Mouse (Mus musculus) heart, adult 9 months (tissue): Measurements from ENCODE around the gene Hoxd1.

ENCODE experiments used
- DNase-seq, 2 experiments: peaks; one replicate each; pipeline ENCODE4 v3.0.0; 2022; ENCODE audit warnings: low spot score in 2 of 2

Hoxd1 gene

DNA sequence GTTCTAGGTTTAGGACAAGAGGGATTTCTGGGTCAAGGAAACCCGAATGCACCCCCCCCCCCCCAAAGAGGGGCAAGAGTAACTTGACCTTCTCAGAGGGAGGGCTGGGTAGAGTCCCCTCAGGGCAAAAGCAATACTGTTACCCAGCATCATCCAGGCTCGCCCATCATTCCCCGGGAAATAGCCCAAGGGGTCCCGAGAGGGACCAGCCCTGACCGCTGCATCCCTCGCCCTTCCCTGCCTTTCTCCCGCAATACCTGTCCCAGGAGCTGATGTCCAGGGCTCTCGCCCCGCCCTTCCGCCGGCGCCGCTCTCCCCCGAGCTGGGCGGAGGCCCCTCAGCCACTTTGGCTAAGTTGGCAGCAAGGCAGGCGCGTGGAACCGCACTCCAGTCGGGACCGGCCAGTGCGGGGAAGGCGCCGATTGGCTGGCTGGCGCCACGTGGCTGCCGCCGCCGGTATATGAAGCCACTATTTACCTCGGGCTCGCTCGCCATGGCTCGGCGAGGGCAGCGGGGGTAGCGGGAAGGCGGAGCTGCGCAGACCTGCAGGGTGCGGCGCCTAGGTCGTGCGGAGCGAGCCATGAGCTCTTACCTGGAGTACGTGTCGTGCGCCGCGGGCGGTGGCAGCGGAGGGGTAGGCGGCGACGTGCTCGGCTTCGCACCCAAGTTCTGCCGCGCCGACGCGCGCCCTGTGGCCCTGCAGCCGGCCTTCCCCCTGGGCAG is at the start of gene Hoxd1:
Hoxd1 (plus strand) TSS at position 459 of the 723 bp plus-strand sequence.
- peak in 1 of 2 experiments; percentile 19 for DNase-seq

DNA sequence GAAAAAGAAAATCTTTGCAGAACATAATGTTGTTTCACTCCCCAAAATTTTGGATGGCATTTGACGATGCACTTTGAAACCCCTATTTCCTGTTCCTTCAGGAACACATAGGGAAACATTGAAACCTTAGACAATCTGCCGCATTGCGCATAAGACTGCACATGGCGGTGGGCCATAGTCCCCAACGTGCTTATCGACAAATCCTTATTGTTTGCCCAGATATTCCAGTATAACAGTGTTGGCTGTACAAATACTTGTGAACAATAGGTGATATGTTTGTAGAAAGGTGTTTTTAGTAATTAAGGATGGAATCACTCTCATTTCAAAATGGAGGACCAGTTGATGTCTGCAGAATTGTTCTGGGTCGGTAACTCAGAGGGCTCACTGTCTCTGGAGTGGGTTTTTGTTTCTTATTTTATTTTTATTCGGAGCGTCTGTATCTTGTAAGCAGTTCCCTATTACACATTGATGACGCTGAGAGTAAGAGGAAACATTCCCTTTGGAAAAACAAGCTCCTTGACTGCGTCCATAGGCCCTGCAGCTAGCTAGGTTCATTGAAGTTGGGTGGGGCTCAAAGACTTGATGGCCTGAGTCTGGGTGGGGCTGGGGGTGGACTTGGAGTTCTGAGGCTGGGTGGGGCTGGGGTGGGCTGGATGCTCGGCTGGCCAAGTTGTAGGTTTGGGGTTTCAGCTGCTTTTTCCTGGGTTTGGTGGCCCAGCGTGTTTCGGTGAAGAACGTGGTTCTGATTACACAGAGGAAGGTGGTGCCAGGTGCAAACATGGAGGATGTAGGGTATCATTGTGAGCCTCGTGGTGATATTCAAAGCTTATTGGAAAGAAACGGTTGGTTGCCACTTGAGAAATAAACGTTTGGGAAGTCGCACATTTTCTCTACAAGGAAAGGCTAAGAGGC is 49.3 kb upstream of the Hoxd1 start:
- no peak for DNase-seq

DNA sequence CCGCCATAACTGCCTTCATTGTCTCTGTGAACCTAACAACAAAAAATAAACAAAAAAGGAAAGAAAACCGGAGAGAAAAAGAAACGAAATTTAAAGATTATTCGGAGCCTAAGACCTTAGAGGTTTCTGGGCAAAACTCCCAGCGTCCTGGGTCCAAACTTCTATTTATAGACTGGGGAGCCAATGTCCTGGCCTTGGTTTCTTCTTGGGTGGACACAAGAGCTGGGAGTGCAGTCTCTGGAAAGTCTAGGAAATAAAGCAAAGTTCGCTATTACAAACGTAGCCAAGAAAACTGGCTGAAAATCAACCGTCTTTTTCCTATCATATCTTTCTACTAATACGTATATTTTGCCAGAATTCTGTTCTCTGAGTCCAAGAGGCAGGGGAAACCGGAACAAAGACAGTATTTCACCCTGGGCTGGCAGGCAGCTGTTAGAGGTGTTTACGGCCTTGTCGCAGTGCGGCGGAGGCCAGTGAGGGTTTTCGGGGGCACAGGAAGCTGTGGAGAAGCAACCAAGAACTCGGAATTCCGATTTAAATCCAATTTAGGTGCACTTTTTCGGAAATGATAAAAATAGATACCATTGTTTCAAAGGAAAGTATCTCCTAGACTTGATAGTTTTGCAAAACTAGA is 48.5 kb upstream of the Hoxd1 start:
- DNase-seq = no peak

DNA sequence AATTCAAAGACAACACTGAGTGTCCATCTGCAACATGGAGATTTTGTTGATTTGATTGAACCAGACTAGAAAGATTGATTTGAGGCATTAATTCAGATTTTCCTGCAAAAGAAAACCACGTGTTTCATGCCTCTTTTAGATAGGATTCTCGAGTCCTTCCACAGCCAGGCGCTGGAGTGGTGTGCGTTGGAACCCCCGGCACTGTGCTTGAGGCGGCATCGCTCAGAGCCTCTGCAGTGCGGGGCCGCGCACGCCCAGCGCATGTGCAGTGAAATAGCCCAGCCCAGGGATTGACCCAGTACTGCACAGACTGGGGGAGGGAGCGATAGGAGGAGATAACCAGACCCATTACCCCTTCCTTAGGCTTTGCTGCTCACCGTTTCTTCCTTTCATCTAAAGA is 47.9 kb upstream of the Hoxd1 start:
- DNase-seq = no peak

DNA sequence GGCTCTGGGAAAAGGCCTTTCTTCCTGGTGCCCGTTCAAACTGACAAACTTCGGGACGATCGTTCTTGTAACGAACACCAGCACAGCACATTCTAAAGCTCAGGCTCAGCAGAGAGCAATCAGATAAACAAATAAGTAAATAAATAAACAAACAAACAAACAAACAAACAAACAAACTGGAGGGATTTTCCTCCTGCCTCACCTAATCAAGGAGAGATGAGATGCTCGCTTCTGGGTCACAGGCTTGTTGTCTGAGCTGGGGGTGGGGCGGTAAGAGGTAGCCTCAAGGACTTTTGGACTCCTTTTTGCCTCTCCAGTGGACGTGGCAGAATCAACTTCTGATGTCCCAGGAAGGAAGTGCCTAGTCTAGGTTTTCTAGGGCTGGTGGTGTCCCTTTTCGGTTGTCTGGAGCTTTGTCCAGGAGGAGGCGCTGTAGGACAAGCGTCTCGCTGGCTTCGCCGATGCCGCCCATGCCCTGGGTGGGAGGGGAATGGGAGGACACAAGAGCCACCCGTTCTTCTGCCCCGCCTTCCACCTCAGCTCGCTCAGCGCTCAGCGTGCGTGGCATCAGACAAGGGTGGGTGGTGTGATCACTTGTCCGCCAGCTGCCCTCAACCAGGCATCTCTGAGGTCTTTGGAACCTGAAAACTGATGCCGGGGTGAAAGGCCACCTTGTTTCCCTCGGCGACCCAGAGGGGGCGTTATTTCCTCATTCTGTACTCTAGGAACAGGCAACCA is 47.1 kb upstream of the Hoxd1 start:
- peak; percentile 66 to 74 for DNase-seq

DNA sequence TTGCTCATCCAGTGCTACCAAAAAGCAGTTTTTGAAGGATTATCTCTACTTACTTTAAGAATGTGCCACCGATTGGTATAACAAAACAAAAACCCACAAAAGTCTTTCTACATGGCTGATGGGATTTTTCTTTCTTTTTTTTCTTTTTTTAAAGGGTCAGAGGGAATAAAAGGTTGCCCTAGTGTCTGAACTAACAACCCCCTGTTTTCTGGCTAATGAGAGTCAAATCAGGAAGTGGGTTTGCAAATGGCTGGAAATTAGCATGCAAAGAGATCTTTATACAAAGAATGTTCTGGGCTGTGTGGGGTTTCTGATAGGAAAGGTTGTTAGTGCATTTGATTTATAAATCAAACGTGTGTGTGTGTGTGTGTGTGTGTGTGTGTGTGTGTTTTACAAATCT is 42.4 kb upstream of the Hoxd1 start:
- DNase-seq = no peak

DNA sequence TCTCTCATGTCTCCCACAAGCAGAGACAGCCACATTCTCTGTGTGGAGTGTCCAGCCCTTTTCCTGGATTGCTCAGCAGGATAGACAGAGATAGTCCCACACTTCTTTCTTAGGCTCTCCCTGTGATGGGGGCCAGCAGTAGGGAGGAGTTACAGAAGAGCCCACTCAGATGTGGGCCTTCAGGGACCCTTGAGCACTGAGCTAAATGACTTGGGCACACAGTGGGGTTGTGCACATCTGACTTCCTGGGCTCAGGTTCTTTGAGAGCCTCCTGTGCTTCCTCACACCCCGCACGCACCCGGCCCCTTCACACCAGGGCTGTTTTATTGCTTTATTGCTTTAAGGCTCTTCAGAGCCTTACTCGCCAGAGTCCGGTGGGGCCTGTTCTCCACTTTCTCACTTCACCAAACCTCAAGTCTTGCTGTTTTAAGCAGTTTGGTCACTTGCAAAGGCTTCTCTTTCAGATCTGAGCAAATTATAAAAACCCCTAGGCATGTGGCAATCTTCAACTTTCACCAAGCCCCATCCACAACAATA is 41.8 kb upstream of the Hoxd1 start:
- DNase-seq = no peak

DNA sequence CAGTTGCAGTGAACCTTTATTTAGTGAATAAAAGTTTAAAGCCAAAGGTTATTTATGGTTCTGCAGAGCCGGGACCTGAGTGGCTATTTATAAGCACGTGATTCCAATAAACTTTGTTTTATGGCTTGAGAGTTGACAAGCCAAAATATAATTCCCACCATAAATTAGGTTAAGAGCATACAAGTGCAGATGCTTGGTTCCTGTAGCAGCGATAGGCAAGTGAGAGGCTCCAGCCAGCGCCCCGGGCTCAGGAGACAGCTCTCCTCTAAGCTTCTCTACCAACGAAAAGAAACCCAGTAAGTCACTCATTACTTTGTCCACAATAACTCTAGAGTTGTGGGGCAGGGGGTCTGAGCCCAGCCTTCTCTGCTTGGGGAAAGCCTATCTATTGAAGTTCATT is 40.9 kb upstream of the Hoxd1 start:
- no peak for DNase-seq

DNA sequence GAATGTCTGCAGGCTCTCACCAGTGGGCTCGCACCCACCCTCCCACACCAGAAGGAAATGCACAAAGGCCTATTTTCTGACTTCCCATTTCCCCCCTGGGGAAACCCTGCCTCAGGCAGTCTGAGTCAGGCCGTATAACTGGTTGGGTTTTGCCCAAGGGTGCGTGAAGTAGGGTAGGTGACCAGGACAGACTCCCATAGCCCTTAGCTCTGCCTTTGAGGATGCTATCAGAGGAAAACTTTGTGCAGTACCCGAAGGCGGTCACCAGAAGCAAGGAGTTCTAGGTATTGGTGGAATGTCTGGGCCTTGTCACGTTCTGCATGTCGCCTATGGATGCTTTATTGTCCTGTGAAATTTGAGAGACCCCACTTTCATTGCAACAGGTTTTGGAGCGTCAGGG is 39.8 kb upstream of the Hoxd1 start:
- no peak for DNase-seq

DNA sequence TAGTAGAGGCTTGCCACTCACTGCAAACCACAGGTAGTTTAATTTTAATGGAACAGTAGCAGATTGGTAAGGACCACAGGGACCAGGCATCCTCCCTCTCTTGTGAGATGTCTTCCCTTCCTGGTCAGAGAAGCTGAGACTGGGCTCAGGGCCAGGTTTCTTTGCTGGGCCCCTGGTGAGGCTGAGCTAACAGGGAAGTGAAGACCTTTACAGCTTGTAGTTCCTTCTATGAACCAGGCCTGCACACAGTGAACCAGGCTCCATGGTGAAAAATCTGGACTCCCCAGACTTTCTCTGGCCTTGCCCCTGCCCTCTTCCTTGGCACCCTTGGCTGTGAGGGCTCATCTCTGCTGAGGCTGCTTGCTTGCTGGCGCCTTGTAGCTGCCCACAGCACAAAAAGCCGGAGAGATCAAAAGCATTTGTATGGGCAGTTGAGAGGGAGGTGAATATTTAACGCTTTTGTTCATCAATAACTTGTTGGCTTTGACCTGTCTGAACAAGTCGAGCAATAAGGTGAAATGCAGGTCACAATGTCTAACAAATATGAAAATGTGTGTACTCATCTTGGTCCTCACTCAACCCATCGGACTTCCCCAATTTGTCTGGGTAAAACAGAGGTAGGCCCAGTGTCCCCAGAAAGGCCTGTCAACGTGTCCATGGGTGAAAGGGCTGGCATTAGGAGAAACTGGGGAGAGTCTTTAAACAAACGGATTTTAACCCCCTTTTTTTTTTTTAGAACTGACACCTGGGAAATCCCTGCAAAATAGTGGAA is 38.4 kb upstream of the Hoxd1 start:
- no peak for DNase-seq

DNA sequence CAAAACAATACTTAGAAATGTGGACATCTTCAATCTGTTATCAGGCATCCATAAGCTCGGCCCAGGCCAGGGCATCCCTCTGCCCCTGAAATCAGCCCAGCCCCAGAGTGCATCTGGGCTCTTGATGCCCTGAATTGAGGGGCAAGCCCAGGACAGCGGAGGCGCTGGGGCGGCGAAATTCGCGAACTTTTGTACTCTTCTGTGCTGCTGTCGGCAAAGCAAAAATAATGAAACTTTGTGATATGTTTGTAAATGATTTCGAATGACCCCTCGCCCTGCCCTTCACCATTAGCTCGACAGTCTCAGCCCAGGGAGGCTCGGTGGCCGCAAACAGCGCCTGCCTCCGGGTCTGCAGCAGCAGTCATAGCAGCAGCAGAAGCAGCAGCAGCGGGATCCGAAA is 37.6 kb upstream of the Hoxd1 start:
- DNase-seq = no peak

DNA sequence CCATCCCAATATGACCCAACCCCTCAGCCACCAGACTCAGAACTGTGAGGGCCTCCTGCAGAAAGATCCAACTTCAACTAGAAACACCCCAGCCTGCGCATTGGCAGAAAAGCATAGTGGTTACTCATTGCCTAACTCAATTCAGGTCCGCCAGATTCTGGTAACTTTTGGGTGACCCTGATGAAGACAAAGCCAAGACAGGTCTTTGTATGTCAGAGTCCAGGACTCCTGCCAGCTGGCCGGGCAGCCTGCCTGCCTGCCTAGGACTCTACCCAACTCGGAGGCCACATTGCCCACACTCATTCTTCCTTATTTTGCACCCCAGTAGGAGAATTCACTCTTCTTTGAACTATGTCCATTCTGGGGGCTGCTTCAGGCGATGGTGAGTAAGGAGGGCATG is 36.2 kb upstream of the Hoxd1 start, which contains the start of gene Gm28230:
Gm28230 (plus strand) TSS at position 178 of the 400 bp plus-strand sequence.
- DNase-seq = no peak

DNA sequence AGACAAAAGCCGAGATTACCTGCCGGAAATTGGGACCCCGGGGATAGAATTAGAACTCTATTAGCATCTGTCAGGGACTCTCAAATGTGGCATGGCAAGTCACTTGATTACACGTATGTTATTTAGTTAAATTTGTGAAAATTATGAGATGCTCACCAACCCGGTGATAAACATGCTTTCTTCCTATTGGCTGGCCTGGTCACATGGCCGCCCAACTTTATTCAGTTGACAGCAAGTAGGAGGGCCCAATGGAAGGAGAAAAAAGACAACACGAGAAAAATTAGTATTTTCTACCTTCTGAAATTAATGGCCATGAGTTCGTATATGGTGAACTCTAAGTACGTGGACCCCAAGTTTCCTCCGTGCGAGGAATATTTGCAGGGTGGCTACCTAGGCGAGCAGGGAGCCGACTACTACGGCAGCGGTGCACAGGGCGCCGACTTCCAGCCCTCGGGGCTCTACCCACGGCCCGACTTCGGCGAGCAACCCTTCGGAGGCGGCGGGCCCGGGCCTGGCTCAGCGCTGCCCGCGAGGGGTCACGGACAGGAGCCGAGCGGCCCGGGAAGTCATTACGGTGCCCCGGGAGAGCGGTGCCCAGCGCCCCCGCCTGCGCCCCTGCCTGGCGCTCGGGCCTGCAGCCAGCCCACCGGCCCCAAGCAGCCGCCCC is 35.7 kb upstream of the Hoxd1 start:
- no peak for DNase-seq

DNA sequence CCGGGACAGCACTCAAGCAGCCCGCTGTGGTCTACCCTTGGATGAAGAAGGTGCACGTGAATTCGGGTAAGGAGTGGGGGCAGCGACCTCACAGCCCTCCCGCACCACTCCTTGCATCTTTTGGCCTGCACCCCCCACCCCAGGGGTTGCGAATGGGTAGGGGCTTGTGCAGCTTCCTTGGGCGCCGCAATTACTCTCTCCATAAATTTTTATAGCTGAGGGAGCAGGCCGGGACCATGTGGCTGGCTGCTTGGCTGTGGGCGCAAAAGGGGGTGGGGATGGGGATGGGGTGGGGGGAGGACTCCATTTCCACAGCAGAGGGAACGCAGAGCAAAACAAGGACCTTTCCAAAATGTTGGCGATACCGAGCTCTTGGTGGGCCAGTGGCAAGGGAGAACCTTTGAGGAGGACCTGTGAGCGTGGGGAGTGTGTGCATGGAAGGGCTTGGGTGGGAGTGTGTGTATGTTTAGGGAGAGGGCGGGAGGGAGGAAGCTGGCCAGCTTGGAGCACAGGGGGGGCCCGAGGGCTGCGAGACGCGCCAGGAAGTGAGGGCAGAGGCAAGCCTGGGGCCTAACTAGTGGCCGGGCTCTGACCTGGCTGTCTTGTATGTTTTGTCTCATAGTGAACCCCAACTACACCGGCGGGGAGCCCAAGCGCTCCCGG is 35.0 kb upstream of the Hoxd1 start:
- DNase-seq = no peak

DNA sequence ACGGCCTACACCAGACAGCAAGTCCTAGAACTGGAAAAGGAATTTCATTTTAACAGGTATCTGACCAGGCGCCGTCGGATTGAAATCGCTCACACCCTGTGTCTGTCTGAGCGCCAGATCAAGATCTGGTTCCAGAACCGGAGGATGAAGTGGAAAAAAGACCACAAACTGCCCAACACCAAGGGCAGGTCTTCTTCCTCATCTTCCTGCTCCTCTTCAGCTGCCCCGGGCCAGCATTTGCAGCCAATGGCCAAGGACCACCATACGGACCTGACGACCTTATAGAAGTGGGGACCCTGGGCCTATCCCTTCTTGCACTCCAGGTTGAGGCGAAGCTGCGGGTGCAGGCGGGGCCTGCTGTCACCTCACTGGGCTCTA is 34.5 kb upstream of the Hoxd1 start:
- no peak for DNase-seq

DNA sequence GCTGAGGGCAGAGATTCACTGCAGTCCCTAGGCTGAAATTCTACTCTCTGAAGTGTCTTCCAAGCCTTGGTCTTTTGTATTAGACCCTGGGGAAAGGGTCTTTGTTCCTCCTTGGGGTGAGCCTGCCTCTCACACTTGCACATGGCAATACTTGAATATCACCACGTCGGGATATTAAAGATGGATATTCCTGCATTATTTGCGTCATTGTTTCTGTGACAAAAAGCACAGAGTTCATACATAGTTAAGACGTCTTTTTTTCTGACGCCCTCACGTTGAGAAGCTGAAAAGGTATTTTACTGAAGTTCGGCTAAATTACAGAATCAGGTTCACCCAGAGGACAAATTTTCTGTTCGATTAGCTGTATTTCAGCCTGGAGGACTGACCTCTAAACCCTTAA is 32.4 kb upstream of the Hoxd1 start:
- DNase-seq = no peak

DNA sequence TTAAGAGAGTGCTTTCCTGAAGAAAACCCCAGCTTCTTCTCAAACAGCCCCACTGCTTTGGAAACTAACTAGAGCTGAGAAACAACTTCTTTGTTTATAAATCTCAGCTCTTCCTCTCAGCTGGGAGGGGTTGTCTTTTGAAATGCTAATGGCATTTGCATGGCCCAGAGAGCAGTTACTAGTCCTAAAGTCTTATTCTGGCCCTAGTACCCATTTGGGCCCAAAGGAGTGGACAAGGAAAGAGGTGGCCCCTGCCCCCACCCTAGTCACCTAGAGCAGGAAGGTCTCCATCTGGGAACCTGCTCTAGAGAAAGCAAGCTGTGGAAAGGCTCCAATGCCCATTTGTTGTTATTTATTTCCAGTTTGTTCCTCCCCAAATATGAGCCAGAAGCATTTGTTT is 31.7 kb upstream of the Hoxd1 start:
- DNase-seq = no peak

DNA sequence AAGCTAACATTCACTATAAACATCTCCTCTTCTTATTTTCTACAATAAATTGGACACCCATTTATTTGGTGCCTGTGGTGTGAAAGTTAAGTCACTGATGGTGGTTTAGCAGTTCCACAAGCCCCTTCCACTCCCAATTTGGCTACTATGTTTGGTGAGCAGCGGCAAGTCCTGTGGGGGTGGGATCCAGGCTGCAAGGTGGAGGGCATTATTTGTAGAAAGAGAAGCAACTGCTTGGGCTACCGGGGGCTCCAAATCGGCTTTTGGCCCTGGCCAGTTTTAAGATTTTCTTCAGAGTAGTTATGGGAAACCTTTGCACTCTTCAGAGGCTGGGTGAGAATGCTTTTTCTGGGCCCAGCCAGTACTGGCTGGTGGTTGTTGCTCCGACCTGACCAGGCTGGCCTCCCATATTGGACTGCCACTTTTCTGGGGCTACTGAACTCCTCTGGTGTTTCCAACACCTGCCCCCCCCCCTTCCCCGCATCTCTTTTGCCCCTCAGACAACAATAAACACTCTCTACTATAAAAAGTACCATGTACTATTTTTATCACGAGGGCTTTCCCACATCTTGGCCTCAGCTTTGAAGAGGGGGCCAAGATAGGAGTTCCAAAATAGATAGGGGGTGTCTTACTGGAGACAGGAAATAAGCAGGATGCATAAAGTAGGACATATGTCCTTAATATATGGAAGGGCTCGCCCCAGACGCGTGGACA is 30.8 kb upstream of the Hoxd1 start:
- DNase-seq = no peak
